Mouse (Mus musculus): Measurements from ENCODE around the gene Arhgef16.

Arhgef16 gene

DNA sequence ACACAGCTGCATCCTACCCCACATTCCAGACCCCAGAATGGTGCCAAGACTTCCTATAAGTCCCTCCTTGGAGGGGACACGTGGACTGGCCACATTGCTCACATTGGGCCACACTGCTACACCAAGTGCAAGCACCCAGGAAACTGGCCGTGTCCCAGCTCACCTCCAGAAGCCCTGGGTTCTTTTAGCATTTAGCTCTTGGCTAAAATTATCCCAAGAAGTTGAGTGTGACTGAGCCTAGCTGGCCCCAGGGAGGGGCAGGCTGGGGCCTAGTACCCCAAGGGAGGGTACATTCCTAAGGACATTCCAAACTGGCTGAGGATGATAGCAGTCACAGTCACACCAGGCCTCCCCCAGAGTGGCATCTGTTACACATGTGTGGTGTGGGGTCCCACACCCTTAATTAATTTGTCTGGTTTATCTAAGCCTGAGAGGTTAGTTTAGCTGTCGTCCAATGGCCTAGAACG lies 7.7 kb downstream of the Arhgef16 start:
- DNase-seq (ENCODE audit: low spot score in 2 of 2): no peak

DNA sequence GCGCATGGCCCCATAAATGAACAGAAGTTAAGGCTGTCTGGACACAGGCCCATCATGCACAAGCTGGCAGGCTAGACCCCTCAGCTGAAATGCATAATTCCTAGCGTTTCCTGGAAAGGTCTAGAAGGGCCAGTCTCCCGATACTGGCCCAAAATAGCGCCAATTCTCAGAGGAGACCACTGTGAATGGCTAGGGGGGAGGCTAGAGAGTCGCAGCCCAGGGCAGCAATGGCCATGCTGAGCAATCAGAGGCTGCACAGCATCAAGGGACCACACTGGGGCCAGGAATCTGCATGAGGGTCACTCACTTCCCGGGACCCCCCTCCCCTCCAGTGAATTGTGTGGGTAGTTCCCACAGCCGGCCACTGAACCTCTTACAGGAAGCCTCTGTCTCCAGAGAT lies 17.8 kb downstream of the Arhgef16 start:
- DNase-seq (ENCODE audit: low spot score in 2 of 2): no peak

DNA sequence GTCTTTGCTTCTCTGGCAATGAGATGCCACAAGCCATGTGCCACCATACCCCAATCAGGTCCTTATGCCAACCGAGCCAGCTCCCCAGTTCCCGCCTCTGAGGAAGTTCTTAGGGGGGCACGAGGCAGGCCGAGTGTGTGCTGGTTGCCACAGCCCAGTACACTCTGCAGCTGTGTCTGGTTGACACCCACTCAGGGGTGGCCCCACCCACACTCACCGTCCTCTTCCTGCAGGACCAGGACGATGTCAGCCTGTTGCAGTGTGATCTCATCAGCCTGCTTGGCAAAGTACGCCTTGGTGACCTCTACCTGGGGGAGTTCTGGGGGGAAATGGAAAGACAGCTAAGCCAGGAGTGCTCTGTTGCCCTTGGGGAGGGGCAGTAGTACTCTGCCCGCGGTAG lies 22.0 kb downstream of the Arhgef16 start:
- DNase-seq (ENCODE audit: low spot score in 2 of 2): no peak

- no peak for DNase-seq (ENCODE audit: low spot score in 2 of 2)
Observed at GRCm38 (mm10) chr4:154273000-154273399, 28.5 kb downstream of the Arhgef16 start.

DNA sequence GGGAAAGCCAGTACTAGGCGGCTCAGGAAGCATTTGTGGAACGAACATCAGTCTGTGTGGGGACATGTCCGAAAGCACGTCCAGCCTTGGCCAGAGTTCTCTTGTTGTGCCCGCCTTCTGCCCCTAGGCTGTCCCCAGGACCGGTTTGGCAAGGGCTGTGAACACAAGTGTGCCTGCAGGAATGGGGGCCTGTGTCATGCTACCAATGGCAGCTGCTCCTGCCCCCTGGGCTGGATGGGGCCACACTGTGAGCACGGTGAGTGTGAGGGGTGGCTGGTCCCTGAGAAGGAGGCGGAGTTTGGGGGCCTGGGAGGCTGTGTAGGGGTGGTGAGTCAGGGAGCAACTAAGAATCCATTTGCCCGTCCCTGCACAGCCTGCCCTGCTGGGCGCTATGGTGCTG lies 32.0 kb downstream of the Arhgef16 start:
- no peak for DNase-seq (ENCODE audit: low spot score in 2 of 2)

DNA sequence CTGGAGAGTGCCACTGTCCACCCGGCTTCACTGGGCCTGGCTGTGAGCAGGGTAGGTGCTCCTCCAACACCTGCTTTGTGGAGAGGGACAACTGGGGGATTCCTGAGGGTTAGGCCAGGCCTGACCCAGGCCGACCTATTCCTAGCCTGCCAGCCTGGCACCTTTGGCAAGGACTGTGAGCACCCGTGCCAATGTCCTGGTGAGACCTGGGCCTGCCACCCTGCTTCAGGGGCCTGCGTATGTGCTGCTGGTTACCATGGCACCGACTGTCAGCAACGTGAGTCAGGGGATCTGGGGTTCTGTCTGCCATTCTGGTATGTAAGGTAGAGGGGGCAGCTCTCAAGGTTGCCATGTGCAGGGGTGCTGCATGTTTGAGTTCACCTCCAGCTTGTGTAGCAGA lies 34.0 kb downstream of the Arhgef16 start:
- DNase-seq (ENCODE audit: low spot score in 2 of 2): no peak

- no peak for DNase-seq (ENCODE audit: low spot score in 2 of 2)
Observed at GRCm38 (mm10) chr4:154262071-154262470, 39.4 kb downstream of the Arhgef16 start.

DNA sequence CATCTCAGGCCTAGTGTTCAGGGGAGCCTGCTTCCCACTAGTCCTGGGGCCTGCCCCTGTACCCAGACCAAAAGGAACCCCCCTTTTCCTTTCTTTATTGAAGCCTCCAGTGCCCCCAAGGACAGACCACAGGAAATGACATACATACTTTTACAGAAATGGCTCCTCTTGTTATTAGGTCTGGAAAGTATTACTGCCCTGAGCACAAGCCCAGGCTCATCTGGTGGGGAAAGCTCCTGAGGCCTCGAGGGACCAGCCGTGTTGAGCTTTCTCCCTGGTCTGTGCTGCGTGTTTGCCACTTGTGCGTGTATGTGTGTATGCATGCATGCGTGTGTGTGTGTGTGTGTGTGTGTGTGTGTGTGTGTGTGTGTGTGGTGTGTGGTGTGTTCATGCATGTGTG lies 40.7 kb downstream of the Arhgef16 start:
- DNase-seq (ENCODE audit: low spot score in 2 of 2): no peak

DNA sequence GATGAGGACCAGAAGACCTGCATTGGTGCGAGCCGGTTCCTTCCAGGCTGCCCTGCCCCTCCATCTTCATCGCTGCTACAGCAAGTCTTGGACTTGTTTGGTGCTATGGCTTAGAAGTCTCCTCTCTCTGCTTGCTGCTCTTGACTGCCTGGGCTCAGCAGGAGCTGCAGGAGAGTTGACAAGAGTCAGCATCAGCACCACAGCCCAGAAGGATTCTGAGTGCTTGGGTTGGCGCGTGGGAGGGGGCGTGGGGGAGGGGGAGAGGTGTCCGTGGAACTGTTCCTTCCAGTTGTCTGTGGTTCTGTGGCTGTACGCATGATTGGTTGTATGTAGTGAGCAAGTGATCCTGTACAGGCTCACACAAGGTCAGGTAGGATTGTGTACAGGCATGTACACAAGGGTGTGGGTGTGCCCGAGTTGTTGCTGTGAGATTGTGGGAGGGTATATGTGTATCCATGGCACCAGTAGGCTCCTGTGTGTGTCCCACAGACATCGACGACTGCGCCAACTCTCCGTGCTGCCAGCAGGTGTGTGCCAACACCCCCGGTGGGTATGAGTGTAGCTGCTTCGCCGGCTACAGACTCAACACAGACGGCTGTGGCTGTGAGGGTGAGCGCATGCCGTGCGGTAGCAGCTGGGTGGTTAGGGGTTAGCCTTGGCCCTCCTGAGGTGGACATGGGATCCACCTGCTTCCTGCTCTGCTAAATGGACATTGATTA lies 48.8 kb downstream of the Arhgef16 start:
- DNase-seq (ENCODE audit: low spot score in 2 of 2): no peak

GRCm38 (mm10) chr4:154249316-154249715 lies 52.2 kb downstream of the Arhgef16 start:
- no peak for DNase-seq (ENCODE audit: low spot score in 2 of 2)

GRCm38 (mm10) chr4:154248092-154248805 lies 53.2 kb downstream of the Arhgef16 start:
- DNase-seq (ENCODE audit: low spot score in 2 of 2): no peak

- no peak for DNase-seq (ENCODE audit: low spot score in 2 of 2)
Observed at GRCm38 (mm10) chr4:154247207-154248091, 54.0 kb downstream of the Arhgef16 start.

GRCm38 (mm10) chr4:154246115-154247040 lies 55.1 kb downstream of the Arhgef16 start:
- peak; percentile 9 to 23 for DNase-seq (ENCODE audit: low spot score in 2 of 2)

DNA sequence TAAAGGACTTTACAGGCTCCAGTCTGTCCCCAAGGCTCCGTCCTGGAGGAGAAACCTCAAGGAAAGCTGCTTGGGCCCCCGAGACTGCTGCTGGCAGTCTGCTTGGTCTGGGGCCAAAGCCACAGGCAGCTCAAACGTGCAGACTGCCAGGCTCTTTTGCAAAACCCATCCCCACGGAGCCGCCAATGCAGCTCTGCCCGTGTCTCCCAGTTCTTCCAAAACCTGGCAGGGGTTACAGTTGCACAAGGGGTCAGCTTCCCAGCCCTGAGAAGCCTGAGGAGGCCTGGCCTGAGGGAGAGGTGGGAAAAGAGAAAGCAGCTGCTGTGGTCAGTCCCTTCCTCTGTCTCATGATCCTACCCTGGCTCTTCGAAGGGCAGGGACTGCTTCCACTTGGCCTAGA lies 56.1 kb downstream of the Arhgef16 start:
- no peak for DNase-seq (ENCODE audit: low spot score in 2 of 2)

DNA sequence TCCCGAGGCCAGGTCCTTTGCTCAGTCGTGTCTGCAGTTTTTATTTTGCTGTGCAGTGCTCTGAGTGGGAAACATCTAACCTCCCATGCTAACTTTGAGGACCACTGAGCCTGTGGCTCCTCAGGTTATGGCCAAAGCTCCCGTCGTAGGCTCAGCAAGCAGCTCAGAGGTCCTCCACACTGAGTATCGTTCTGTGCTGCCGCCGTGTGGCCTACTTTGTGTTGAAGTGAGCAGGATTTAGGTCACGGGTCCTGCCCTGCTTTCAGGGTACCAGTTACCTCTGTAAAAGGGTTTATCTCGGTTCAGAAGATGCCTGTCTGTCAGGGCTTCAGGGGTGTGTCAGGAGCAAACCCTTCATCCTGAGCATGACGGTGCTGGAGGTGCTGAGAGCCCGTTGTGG lies 60.9 kb downstream of the Arhgef16 start:
- no peak for DNase-seq (ENCODE audit: low spot score in 2 of 2)

- no peak for DNase-seq (ENCODE audit: low spot score in 2 of 2)
Observed at GRCm38 (mm10) chr4:154239199-154239598, 62.3 kb downstream of the Arhgef16 start.

DNA sequence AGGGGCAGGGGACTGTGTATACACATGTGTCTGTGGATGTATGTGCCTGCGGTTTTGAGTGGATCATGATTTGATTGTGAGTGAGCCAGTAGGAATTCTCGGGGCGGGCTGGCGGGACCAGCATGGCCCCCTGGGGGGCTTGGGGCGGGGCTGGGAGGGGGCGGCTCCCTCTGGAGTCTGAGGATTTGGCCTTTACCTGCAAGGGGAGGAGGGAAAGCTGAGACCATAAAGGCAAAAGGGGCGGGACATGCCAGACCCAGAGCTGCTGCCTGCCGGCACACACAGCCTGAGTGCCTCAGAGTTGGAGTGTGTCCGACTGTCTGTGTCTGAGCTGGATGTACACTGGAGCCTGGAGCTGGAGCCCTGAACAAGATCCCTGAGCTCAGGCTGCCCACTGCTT lies 64.2 kb downstream of the Arhgef16 start:
- no peak for DNase-seq (ENCODE audit: low spot score in 2 of 2)

- no peak for DNase-seq (ENCODE audit: low spot score in 2 of 2)
Observed at GRCm38 (mm10) chr4:154236893-154237292, 64.6 kb downstream of the Arhgef16 start.

GRCm38 (mm10) chr4:154236001-154236400 lies 65.5 kb downstream of the Arhgef16 start:
- DNase-seq (ENCODE audit: low spot score in 2 of 2): no peak

DNA sequence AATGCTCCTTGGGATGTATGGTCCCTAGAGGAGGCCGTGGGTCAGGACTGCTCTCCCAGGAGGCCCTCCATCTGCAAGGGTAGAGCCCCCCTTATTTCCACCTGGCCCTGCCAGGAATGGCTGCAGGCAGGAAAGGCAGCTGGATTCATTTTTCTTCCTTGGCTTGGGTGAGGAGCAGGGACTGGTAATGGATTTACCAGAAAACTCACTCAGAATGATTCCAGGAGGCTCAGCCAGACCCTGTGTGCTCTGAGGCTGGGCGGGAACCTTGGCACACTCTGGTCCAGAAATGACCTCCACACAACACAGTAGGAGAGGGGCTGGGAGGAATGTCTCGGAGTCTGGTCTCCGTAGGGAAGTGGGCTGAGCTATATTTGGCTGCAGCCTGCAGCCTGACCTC lies 69.2 kb downstream of the Arhgef16 start:
- DNase-seq (ENCODE audit: low spot score in 2 of 2): no peak

- no peak for DNase-seq (ENCODE audit: low spot score in 2 of 2)
Observed at GRCm38 (mm10) chr4:154231380-154231779, 70.1 kb downstream of the Arhgef16 start.
